ENCODE assay signal across 10 mouse cellular contexts in genomic region chr13:6128903-6129302, GRCm38 (mm10).
"Had no signal": no experiment of that assay in that cellular context is flagged by ENCODE, and none has a peak within 500 bp of the region (broad histone marks: within the 10 kb centered on the region; RNA-seq: fewer than 3 reads in every experiment).

No protein-coding gene starts in this region.

- H3K4me1 ChIP-seq: intestine, embryonic 15.5 days; limb, embryonic 13.5 days; liver, embryonic 15.5 days; lung, embryonic 15.5 days; midbrain, embryonic 13.5 days had no signal

- ATAC-seq: intestine, embryonic 15.5 days; midbrain, embryonic 13.5 days had no signal

- H3K9me3 ChIP-seq: intestine, embryonic 15.5 days; limb, embryonic 13.5 days; liver, embryonic 15.5 days; lung, embryonic 15.5 days; midbrain, embryonic 13.5 days had no signal

- H3K4me2 ChIP-seq: intestine, embryonic 15.5 days; limb, embryonic 13.5 days; liver, embryonic 11.5 days; liver, embryonic 15.5 days; lung, embryonic 15.5 days; midbrain, embryonic 13.5 days had no signal

- H3K9ac ChIP-seq: intestine, embryonic 15.5 days; limb, embryonic 13.5 days; liver, embryonic 15.5 days; lung, embryonic 15.5 days; midbrain, embryonic 13.5 days had no signal

- DNase-seq: left cerebral cortex, postnatal 4 days; right cerebral cortex, postnatal 14 days; thymus, postnatal 4 days had no signal

- H3K4me3 ChIP-seq: intestine, embryonic 15.5 days; limb, embryonic 13.5 days; liver, embryonic 15.5 days; lung, embryonic 15.5 days; midbrain, embryonic 13.5 days had no signal

- H3K27ac ChIP-seq: intestine, embryonic 15.5 days; limb, embryonic 13.5 days; liver, embryonic 15.5 days; lung, embryonic 15.5 days; midbrain, embryonic 13.5 days; stomach, postnatal 0 days had no signal

- H3K36me3 ChIP-seq: intestine, embryonic 15.5 days; limb, embryonic 13.5 days; liver, embryonic 15.5 days; lung, embryonic 15.5 days; midbrain, embryonic 13.5 days had no signal

- H3K27me3 ChIP-seq: intestine, embryonic 15.5 days; limb, embryonic 13.5 days; liver, embryonic 15.5 days; lung, embryonic 15.5 days; midbrain, embryonic 13.5 days had no signal
